Mouse (Mus musculus) lung, postnatal 10 days (tissue): ENCODE data around the gene Themis2.

ENCODE experiments used
- DNase-seq: peaks from one replicate; pipeline ENCODE4 v3.0.0; 2021

Gene Themis2

DNA sequence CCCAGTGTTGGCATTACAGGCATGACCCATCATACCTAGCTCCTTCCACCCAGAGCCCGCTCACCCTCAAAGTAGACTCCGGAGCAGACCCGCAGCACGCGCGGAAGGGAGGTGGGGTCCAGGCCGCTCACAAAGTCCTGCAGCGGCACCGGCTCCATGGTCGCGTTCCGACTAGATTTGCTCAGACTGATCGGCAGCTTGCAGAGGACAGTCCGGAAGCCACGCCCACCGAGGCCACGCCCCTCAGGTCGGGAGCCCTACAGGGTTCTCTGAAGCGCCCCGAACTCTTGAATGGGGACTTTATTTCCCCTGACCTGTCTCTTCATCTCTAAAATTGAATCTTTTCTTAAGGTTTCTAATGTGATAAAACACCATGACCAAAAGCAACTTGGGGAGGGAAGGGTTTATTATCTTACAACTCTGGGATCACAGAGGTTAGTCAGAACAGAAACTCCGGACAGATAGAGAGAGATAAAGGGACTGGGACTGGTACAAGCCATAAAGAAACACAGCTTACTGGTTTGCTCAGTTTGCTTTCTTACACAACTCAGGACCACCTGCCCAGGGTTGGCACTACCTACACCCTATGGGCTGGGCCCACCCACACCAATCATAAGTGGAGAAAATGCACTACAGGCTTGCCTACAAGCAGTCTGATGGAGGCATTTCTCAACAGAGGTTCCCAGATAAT lies at the start of gene Themis2:
Gene Themis2 (minus strand): TSS at position 192 of the 691 bp plus-strand sequence.
- DNase-seq: peak; percentile 87

DNA sequence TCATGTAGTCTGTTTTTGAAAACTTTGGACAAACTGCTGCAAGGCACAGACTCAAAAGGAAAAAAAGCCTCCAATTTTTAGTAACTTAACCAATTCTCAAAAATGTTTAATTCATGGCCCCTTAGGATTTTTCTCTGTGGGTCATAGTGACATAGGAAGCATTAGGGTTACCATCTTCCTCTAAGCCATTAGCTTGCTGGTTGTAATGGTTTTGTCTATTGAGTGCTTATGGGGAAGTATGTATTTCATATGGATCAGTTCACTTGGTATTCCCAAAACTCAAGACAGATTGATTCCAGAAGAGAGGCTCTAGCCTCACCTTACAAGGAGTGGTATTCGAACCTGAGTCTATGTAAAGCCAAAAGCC lies 47.5 kb upstream of the Themis2 start:
- no peak for DNase-seq

DNA sequence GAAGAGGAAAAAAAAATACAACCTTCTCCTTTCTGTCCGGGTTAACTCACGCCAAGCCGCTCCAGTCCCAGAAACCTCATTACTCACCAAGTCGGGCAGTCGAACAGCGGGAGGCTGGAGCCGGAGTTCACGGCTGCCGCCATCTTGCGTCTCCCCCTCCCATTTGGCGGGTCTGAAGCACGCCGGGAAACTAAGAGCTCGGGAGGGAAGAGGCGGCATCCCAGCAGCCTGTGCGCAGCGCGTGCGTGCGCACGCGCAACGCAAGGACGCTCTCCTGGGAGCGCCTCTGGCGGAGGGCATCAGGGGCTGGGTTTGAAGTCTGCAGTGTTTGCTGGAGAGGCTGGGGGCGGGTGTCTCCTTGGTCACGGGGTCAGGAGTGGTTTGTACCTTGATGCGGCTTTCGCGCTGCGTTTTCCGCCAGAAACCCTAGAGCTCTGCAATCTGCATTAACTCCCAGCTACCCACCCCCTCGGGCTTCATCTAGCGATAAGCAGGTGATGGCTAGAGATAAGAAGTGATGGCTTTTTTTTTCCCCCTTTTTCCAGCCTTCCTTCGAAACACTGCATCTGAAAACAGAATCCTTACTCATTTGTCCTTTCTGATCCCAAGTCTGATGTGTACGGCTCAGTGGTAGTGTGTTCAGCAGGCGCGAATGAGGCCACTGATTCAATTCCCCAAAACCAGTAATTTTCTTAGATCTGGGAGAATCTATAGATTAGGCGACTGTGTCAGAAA lies 47.0 kb upstream of the Themis2 start, which contains the start of gene Ppp1r8:
Gene Ppp1r8 (minus strand): TSS at position 200 of the 735 bp plus-strand sequence.
- DNase-seq: peak; percentile 94

DNA sequence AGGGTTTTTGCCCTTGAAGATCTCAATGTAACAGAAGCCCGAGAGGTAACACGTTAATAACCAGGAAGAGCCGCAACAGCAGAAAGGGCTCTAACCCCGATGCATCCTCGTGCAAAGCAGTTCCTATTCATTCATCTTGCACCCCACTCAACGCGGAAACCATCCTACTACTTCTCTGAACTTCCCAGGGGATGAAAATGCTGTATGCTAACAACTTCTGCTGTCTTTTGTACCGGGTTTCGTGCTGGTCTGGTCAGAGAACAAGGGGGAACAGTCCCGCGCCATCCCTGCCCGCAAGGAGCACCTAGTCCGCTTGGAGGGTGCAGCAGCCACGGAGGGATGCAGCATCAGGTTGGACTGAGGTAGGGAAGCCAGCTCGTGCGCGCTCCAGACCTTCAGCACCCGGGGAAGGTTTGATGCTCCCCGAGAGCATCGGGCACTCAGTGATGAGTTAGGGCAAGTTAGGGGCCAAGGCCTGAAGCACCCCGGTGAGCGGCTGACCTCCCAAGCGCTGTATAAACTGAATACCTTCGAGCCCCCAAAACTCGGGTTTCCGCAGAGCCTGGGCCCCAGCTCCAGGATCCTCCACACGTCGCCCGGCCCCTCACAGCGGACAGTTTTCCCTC lies 46.2 kb upstream of the Themis2 start:
- peak; percentile 13 for DNase-seq

DNA sequence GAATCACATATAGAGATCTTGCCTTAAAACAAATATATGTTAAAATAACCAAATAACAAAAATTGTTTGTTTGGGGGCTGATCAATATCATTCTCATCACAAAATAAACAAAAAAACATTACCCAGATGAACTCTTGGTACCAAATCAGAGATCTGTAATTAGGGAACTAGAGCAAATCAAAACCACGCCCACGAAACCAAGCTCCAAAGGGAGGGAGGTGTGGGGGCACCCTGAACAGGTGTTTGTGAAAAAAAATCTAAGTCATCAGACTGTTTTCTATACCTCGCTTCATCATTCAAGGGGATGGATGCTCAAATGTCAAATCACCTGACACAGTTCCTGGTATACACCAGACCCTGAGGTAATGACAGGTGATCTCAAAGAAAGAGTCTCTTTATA lies 45.3 kb upstream of the Themis2 start:
- no peak for DNase-seq

DNA sequence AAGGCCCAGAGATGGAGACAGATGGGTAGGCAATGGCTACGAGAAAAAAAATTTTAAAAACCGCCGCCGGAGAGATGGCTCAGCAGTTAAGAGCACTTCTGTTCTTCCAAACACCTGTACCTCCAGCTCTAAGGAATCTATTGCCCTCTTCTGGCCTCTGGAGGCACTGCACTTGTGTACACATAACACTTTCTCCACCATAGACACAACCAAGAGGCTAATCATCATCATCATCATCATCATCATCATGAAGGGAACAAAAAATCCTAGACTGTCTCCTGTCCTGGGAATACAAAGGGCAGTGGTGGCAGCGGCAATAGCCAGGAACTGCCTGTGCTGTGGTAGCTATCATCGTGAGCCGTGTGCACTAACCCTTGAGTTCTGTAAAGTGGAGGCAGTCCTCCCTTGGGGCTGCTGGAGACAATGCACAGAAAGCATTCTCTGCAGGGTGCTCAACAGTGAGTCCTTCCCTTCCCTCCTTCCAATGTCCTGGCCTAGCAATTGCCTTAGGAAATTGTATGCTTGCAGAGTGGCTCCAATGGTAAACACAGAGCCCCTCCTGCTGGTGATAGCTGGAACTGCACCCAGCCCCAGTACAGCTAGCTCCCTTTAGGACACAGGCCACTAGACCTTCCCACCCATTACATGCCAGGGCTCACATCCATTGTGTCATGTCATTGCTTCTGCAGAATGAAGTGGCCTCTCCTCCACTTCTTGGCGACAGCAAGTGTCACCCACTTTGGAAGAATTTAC lies 27.6 kb upstream of the Themis2 start:
- peak; percentile 82 for DNase-seq

DNA sequence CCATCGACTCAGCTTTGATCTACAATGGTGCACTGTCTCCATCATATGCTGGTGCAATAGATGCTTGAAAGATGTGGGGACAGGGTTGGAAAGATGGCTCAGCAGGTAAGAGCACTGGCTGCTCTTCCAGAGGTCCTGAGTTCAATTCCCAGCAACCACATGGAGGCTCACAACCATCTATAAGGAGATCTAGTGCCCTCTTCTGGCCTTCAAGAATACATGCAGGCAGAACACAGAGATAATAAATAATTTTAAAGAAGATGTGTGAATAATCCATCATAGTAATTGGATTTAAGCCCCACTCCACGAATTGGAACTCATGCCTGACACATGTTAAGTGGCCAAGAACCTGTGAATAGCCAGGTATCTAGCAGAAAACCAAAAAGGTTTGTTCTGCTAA lies 22.3 kb upstream of the Themis2 start:
- no peak for DNase-seq

DNA sequence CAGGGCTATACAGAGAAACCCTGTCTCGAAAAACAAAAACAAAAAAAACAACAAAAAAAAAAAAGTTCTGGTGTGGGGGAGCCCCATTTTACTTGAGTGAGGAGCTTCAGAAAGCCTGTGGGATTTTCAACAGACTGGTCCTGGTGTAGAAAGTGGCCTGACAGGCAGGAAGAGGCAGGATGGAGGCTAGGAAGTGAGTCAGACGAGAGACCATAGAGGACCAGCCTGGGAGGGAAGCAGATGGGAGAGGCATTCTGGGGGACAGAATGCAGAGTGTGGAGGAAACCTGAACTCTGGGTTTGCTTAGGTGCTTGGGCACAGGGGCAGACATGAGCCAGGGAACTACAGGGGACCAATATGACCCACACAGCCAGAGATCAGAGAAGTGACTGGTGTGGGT lies 20.7 kb upstream of the Themis2 start:
- no peak for DNase-seq

DNA sequence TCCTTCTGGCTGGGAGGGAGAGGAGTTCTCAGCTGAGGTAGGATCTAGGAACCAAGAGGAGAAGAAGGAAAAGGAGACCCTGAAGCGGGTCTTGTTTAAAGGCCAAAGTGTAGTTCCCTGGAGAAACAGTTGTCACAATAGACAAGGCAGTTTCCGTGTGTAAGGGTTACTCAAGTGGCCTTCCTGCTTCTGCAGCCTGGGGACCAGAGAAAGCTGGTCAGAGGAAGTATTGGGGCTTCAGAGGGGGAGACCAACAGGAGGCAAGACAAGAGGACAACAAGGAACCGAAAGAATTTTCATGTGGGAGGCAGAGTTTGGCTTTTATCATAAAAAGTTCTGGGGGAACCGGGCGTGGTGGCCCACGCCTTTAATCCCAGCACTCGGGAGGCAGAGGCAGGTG lies 20.2 kb upstream of the Themis2 start:
- DNase-seq: no peak

DNA sequence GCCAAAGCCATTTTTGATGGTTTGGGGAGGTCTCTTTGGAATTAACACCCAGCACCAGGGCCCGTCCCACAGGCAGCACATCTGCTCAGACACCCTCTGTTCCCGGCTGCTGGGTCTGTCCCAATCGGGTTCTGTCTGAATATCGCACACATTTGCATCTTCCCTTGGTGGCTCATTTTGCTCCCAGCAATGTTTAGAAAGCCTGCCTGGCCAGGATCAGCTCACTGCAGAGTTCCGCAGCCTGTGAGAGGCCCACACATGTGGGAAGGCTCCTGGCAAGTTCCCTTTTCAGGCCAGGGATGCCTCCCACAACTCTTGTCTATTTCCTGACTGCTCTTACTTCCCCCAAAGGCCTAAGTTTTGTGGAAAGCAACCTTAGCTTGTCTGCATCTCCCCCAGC lies 13.4 kb upstream of the Themis2 start:
- no peak for DNase-seq

DNA sequence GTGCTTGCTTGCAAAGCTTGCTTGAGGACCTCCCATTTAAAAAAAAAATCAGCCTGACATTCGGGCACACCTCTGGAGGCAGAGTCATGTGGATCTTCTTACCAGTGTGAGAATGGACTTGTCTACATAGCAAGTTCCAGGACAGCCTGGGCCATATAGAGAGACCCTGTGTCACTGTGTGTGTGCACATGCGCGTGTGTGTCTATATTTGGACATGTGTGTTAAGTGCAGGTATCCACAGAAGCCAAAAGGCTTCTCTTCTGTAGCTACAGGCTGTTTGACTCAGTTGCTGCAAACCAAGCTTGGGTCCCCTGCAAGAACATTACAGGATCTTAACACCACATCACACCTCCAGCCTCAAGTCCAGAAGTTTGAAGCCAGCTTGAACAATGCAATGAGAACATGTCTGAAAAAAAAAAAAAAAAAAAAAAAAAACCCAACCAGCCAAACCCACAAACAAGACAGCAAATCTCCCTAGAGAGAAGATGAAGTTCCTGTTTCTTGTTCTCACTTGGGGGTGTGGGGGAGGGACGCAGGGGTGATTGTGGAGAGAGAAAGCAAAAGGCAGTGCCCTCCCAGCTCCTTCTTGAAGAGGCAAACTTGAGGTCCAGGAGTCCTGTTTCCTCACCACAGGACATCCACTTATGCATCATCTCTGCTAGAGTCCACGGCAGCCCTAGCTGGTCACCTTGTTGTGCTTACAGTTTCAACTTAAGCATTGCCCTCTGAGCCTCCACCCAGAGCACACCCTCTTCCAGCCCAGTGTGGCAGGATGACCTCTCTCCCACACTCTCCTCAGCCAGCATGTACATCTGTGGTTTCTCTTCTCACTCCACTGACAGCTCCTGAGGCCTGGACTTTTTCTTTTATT lies 11.8 kb upstream of the Themis2 start:
- peak; percentile 21 for DNase-seq

DNA sequence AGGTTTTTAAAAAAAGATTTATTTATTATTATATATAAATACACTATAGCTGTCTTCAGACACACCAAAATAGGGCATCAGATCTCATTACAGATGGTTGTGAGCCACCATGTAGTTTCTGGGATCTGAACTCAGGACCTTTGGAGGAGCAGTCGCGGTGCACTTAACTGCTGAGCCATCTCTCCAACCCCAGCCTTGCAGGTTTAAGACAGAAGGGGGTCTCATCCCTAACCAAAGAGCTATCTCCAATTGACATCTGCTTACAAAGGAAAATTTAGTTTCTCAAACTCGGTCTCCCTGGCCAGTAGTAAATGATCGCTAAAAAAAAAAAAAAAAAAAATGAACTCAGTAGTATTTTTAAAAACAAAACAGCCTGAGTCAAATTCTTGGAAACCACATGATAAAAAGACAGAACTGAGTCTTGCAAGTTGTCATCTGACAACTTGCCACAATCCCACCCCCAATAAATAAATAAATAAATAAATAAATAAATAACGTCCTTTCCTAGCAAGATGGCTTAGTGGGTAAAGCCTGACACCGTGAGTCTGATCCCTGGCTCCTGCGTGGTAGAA lies 10.5 kb upstream of the Themis2 start:
- no peak for DNase-seq

DNA sequence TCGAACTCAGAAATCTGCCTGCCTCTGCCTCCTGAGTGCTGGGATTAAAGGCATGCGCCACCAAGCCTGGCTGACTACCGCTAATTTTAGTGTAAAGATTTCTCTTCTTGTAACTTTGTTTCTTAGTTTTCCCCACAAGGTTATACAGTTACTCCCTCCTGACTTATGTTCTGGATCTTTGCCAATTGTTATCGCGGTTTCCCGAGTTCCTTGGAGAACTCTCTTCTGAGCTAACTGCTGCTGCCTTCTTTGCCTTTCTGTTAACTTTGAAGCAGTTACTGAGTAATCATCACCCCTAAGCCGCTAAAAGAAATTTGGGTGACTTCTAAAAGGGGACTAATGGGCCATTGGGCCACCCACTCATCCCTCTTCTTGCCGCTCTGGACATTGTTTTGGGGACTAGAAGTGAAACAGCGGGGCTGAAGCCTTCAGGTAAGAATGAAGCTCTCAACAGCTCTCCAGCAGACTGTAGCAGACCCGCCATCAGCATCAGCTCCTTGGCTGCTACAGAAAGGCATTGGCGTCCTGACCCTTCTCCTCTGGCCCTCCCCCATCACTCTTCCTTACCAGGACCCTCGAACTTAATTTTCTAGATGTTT lies 9.5 kb upstream of the Themis2 start:
- DNase-seq: no peak

DNA sequence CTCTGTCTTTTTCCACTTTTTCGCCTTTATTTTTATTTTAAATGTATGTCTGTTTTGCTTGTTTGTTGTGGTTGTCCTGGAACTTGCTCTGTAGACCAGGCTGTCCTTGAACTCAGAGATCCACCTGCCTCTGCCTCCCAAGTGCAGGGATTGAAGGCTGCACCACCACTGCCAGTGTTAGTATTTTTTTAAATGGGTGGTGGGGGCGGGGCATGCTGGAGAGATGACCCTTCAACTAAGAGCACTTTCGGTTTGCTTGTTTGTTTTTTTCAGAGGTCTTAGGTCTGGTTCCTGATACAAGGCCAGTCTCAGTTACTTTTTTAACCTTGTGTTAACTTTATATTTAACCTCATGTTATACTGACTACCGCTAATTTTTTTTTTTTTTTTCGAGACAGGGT lies 9.0 kb upstream of the Themis2 start:
- no peak for DNase-seq

DNA sequence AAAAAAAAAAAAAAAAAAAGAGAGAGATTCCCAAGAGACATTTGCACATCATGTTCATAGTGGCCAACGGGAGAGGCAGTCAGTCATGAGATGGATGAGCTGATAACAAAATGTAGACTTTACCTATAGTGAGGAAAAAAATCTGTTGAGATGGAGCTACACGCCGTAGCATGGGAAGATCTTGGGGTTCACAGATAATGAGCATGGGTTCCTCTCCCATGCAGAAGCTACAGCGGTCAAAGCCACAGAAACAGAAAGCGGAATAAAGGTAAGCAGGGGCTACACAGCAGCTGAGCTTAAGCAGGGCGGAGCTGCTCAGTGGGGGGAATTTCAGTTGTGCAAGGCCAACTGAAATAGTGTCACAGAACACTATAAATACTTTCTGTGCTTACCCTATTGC lies 8.1 kb upstream of the Themis2 start:
- DNase-seq: peak; percentile 10

DNA sequence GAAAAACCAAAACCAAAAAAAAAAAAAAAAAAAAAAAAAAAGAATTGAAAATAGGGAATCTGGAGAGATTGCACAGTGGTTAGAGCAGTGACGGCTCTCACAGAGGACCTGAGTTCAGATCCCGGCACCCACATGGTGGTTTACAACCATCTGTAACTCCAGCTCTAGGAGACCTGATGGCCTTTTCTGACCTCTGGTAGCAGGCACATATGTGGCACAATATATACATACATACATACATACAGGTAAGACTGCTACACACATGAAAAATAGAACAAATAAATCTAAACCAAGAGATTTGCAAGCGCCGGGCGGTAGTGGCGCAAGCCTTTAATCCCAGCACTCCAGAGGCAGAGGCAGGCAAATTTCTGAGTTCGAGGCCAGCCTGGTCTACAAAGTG lies 7.7 kb upstream of the Themis2 start:
- no peak for DNase-seq

DNA sequence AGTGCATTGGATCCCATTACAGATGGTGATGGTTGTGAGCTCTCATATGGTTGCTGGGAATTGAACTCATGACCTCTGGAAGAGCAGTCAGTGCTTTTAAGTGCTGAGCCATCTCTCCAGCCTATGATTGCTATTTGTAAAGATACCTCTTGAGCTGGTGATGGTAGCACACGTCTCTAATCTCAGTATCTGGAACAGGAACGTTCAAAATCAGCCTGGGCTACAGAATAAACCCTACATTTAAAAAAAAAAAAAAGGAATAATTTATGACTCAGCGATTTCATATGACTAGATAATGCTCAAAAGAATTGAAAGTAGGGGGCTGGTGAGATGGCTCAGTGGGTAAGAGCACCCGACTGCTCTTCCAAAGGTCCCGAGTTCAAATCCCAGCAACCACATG lies 7.0 kb upstream of the Themis2 start:
- no peak for DNase-seq

DNA sequence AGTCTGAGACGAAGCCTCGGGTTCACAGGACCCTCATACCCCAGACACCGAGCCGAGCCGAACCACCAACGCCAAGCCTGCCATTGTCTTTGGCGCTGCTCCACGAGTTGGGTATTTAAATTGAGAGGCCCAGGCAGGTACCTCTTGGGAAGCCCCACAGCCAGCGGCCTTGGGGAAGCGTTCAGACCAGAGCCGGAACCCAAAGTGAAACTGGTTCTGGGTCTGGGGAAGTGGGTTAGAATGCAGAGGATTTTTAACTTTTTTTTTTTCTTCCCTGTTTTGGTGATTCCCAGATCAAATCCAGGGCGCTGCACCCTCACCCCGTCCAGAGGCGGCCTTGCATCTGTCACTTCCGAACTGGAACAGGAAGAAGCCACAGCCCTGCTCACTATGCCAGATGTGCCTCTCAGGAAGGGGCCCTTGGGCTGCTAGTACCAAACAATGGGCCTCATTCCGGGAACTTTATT lies 6.0 kb upstream of the Themis2 start:
- DNase-seq: peak; percentile 29

DNA sequence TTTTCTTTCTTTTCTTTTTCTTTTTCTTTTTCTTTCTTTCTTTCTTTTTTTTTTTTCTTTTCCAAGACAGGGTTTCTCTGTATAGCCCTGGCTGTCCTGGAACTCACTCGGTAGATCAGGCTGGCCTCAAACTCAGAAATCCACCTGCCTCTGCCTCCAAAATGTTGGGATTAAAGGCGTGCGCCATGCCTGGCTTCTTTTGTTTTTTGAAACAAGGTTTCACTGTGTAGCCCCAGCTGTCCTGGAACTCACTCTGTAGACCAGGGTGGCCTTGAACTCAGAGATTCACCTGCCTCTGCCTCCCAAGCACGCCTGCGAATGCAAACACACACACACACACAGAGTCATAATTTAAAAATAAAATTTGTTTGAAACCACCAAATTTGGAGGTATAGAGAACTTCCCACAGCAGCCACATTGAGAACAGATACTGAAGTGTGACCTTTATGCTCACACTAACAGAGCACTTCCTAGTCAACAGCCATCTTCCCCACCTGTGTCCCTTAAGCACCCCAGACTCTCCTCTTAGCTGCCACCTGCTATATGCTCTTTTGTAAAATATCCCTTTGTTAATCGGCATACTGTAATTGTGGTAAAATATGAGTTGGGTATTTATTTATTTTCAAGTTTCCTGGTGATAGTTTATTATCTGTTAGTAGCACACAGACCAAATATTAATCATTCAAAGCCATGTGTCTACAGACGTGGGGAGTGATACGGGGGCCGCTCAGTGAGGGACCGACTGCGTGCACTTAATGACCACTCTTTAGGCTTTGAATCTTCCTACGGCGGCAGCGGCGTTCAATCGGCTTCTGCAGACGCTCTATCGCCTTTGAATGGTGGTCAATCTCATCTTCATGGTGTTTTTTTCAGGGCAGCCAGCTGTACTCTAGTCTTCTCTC lies 5.2 kb upstream of the Themis2 start:
- DNase-seq: no peak

DNA sequence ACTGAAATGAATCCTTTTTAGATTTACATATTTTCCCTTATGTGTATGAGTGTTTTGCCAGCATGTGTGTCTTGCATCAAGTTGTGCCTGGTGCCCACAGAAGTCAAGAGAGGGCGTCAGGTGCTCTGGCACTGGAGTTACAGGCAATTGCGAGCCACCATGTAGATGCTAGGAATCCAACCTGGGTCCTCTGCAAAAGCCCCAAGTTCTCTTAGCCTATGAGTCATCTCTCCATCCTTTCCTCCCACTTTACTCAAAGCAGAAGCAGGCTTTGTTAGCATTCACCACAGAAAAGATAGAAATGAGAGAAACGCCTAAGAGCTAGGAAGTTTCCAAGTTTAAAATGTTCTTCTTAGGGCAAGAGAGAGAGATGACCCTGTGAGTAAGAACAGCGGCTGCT lies 3.7 kb upstream of the Themis2 start:
- DNase-seq: no peak
